Mouse (Mus musculus) left cerebral cortex, postnatal 14 days (tissue): ENCODE data around the gene Gm20822. TPM values are rescaled to one million over a fixed set of nuclear protein-coding genes. Genes with fewer than 3 reads are reported as not detected.
"Not testable (repeated sequence)": the region's sequence is repeated elsewhere in the genome, so short reads cannot be mapped to it uniquely, and the experiment has no call there.

Source experiments
- DNase-seq, 2 experiments: peaks; one replicate each; pipeline ENCODE4 v3.0.0; 2021 to 2022; ENCODE audit warnings: low spot score in 2 of 2, mixed read lengths in 1 of 2
- intact Hi-C: fragments of 180-260 bp; cut with DNase I; formaldehyde crosslinking; loops from one replicate; pipeline ENCODE4 v1.15.1; 2025
- long read RNA-seq, 2 experiments: library from polyadenylated mRNA; stranded (forward); transcript quantifications; one replicate each; pipeline ENCODE4 v2.0.0; 2021
- total RNA-seq, 2 experiments: library from RNA; stranded (reverse); gene quantifications; 2 replicates each; pipeline ENCODE4 v1.2.3; 2021

The Gm20822 gene
- total RNA-seq: not detected
- long read RNA-seq, experiment 1: 0 reads
- long read RNA-seq, experiment 2: 0 reads

- intact Hi-C loops, DNase-seq: not testable (repeated sequence)
Measured at GRCm38 (mm10) chrY:15884671-15885070, at the start of gene Gm20822. TSS of gene Gm20822 (minus strand) at chrY:15884771.
